Mouse (Mus musculus): ENCODE results near the gene Bmp3.

DNA sequence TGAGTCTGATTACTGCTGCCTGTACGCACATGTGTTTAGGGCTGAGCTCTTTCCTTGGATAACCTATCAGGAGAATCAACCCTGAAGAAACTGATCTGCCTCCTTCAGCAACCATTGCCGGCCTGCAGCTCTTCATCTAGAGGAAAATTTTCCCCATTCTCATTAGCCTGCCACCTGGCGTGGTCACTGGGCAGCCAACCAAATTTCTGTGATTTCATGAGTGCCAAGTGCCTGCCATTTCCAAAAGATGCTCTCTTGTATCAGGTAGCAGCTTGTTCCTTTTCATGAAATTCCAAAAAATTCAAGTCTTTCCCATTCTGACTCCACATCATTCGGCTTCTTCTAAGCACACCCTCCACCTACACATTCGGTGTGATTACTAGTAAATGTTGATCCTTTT, 46.7 kb downstream of the Bmp3 start:
- TF ChIP-seq MAFK (IDR thresholded peaks at IDR 0.05; ENCODE audit: insufficient read depth, low read depth, low read length) (no peak), CHD2 (IDR thresholded peaks at IDR 0.05; ENCODE audit: low read depth, low read length) (no peak), ZC3H11A (IDR thresholded peaks at IDR 0.05; ENCODE audit: borderline replicate concordance, low read depth, low read length) (no peak), ZNF384 (IDR thresholded peaks at IDR 0.05; ENCODE audit: low read depth, low read length) (no peak)
